Mouse (Mus musculus): Measurements from ENCODE around the gene Klk1b8. TPM values are rescaled to one million over a fixed set of nuclear protein-coding genes. Genes with fewer than 3 reads are reported as not detected.
"Not testable (repeated sequence)": the region's sequence is repeated elsewhere in the genome, so short reads cannot be mapped to it uniquely, and the experiment has no call there.

The Klk1b8 gene
- polyA plus RNA-seq, 1 experiment = not detected

DNA sequence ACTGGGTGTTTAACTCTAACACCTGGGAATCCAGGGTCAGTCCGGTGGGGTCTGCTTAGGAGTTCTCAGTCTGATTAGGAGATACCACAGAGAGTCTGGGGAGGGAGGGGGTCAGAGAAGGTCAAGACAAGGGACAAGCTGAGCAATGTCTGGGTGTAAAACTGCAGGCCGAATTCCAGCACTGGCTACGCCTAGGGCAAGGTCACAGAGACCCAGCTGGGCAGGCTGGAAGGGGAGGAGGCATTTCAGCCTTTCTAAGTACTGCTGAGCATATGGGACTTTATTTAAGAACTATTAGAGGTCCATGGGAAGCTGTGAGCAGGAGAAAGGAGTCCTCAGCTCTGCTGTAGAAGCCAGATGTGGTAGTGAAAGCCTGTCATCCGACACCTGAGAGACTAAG, 18.1 kb upstream of the Klk1b8 start:
- no peak for TF ChIP-seq FLI1 (IDR thresholded peaks at IDR 0.05; ENCODE audit: low read length)
- no peak for TF ChIP-seq GATA1 (IDR thresholded peaks at IDR 0.05; ENCODE audit: borderline replicate concordance, low read length)
- no peak overlapping the region for H3K4me3 ChIP-seq (replicated peaks)
- H3K9me3 ChIP-seq = no peaks in the 10 kb centered on the region
- peaks cover 8% of the 10 kb centered on the region for H3K27me3 ChIP-seq (replicated peaks)
- H3K36me3 ChIP-seq (replicated peaks; ENCODE audit: low read length) = no peaks in the 10 kb centered on the region
- no peaks in the 10 kb centered on the region for H3K4me1 ChIP-seq

DNA sequence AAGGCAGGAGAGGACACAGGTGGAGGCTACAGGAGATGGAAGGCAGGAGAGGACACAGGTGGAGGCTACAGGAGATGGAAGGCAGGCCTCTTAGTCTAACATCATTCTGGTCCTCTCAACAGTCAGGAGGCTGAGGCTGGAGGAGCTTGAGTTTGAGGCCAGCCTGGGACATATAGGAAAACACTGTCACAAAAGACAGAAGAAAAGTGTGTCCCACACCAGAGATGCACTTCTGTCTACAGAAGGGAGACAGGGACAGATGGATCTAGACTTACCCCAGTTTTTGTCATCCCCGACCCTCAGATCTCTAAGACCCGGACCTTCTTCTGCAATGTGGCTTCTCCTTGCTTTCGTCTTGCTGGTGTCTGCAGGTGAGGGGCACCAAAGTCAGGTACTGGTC, 17.0 kb upstream of the Klk1b8 start, which contains the start of gene Klk15:
Gene Klk15, plus strand, starts transcription at position 301 of the 400 bp plus-strand sequence.
- H3K27me3 ChIP-seq (replicated peaks) = peaks cover 5% of the 10 kb centered on the region
- no peak for TF ChIP-seq GATA1 (IDR thresholded peaks at IDR 0.05; ENCODE audit: borderline replicate concordance, low read length)
- no peak for TF ChIP-seq FLI1 (IDR thresholded peaks at IDR 0.05; ENCODE audit: low read length)
- H3K4me3 ChIP-seq (replicated peaks) = no peak within 1 kb of the TSS
- no peaks in the 10 kb centered on the region for H3K36me3 ChIP-seq (replicated peaks; ENCODE audit: low read length)
- H3K9me3 ChIP-seq = no peaks in the 10 kb centered on the region
- no peaks in the 10 kb centered on the region for H3K4me1 ChIP-seq

DNA sequence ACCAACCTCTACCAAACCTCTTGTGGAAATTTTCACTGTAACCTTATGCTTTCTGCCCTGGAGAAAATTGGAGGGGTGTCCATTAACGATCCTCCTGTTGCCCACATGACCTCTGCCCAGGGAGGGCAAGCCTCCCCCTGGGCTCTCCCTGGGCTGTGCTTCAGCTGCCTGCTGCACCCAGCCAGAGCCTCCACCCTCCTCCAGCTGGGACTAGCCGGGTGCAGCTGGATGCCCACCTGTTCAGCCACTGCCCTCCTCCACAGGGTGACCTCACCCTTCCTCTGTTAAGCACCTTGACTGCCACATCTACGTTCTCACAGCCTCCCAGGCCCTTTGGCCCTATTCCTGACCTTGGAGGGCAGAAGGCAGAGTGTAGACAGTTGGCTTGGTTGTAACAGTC, 15.7 kb upstream of the Klk1b8 start:
- H3K4me3 ChIP-seq (replicated peaks) = no peak overlapping the region
- TF ChIP-seq FLI1 (IDR thresholded peaks at IDR 0.05; ENCODE audit: low read length) (no peak), GATA1 (IDR thresholded peaks at IDR 0.05; ENCODE audit: borderline replicate concordance, low read length) (no peak)
- H3K36me3 ChIP-seq (replicated peaks; ENCODE audit: low read length) = no peaks in the 10 kb centered on the region
- no peaks in the 10 kb centered on the region for H3K4me1 ChIP-seq
- peaks cover 5% of the 10 kb centered on the region for H3K27me3 ChIP-seq (replicated peaks)
- no peaks in the 10 kb centered on the region for H3K9me3 ChIP-seq

DNA sequence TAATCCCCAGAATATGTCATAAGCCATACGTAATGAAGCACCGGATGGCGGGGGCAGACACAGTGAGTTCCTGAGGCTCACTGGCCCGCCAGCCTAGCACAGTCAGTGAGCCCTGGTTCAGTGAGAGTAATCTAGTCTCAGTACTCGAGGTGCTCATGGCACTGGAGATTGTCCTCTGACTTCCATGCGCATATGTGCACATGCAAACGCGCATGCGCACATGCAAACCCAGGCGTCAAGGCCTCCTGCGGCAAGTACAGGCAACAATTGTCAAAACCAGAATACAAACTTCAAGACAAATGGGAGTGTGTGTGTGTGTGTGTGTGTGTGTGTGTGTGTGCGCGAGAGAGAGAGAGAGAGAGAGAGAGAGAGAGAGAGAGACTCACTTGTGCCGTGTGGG, 13.9 kb upstream of the Klk1b8 start:
- no peaks in the 10 kb centered on the region for H3K36me3 ChIP-seq (replicated peaks; ENCODE audit: low read length)
- H3K9me3 ChIP-seq = no peaks in the 10 kb centered on the region
- no peak for TF ChIP-seq FLI1 (IDR thresholded peaks at IDR 0.05; ENCODE audit: low read length)
- peaks cover 5% of the 10 kb centered on the region for H3K27me3 ChIP-seq (replicated peaks)
- H3K4me3 ChIP-seq (replicated peaks) = no peak overlapping the region
- H3K4me1 ChIP-seq = no peaks in the 10 kb centered on the region

DNA sequence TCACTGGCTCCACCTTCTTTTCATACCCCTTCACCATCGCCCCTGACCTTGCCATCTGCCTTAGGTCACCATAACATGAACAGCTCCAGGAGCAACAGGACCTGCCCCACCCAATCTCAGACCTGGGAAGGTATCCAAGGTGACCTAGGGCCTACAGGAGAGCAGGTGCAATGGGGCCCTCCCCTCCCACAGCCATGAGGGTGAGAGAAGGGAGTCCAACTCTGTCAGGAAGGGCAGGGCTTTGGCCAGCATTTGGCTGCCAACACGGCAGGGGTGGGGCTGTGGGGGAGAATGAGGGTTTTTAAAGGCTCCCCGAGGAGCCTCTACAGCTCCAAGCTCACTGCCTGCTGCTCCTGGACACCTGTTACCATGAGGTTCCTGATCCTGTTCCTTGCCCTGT, 8.2 kb upstream of the Klk1b8 start:
- not testable (repeated sequence) for H3K4me1 ChIP-seq; H3K9me3 ChIP-seq; H3K27me3 ChIP-seq (replicated peaks); H3K36me3 ChIP-seq (replicated peaks; ENCODE audit: low read length); H3K4me3 ChIP-seq (replicated peaks)

DNA sequence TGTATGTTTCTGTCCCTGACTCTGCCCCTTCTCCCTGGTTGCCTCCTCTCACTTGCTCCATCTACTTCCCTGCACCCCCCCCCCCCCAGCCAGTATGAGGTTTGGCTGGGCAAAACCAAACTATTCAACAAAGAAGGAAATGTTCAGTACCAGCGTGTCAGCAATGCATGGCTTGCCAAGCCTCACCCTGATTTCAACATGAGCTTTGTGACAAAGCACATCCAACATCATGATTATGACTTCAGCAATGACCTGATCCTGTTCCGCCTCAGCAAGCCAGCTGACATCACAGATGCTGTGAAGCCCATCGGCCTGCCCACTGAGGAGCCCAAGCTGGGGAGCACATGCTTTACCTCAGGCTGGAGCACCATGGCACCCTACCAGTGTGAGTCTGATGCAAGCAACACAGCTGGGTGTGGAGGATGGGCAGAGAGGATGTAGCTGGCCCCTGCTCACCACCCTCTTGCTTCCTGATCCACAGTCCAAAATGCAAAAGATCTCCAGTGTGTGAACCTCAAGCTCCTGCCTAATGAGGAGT, 5.7 kb upstream of the Klk1b8 start:
- H3K4me1 ChIP-seq = no peaks in the 10 kb centered on the region; the same call in 1 of the 2 replicates
- TF ChIP-seq FLI1 (IDR thresholded peaks at IDR 0.05; ENCODE audit: low read length) (no peak), GATA1 (IDR thresholded peaks at IDR 0.05; ENCODE audit: borderline replicate concordance, low read length) (no peak)

DNA sequence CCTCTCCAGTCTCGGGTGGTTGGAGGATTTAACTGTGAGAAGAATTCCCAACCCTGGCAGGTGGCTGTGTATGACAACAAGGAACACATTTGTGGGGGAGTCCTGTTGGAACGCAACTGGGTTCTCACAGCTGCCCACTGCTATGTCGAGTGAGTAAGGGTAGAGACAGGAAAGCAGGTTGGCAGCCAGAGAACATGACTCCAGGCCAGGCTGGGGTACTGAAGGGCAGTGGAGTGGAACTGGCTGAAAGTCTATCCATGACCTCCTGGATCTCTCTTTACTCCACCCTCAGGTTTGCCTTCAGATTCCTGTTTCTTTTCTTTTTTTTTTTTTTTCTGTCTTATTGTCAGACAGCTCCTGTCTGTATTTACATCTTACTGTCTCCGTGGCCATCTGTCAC, 2.2 kb downstream of the Klk1b8 start:
- peaks cover 2% of the 10 kb centered on the region for H3K27me3 ChIP-seq (replicated peaks)
- no peaks in the 10 kb centered on the region for H3K4me1 ChIP-seq
- H3K9me3 ChIP-seq = no peaks in the 10 kb centered on the region
- H3K4me3 ChIP-seq (replicated peaks) = no peak overlapping the region
- no peak for TF ChIP-seq FLI1 (IDR thresholded peaks at IDR 0.05; ENCODE audit: low read length)
- TF ChIP-seq GATA1 (IDR thresholded peaks at IDR 0.05; ENCODE audit: borderline replicate concordance, low read length) = no peak
- H3K36me3 ChIP-seq (replicated peaks; ENCODE audit: low read length) = no peaks in the 10 kb centered on the region

More for the DNA sequence above, 5.7 kb upstream of the Klk1b8 start:
- Histone ChIP-seq H3K36me3 (replicated peaks; ENCODE audit: low read length) (no peaks in the 10 kb centered on the region), H3K9me3 (no peaks in the 10 kb centered on the region), H3K27me3 (replicated peaks) (no peaks in the 10 kb centered on the region), H3K4me3 (replicated peaks) (no peak overlapping the region)

DNA sequence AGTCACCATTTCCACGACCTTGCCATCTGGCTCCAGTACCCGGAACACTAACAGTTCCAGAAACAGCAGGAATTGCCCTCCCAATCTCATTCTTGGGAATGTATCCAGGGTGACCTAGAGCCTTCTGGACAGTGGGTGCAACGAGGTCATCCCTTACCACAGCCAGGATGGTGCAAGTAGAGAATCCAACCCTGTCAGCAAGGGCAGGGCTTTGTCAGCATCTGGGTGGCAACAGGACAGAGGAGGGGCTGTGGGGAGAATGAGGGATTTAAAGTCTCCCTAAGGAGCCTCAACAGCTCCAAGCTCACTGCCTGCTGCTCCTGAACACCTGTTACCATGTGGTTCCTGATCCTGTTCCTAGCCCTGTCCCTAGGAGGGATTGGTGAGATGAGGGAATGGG, 16.0 kb downstream of the Klk1b8 start, which contains the start of gene Klk1b1:
Gene Klk1b1, plus strand, starts transcription at position 301 of the 400 bp plus-strand sequence.
- no peaks in the 10 kb centered on the region for H3K4me1 ChIP-seq
- TF ChIP-seq FLI1 (IDR thresholded peaks at IDR 0.05; ENCODE audit: low read length) (no peak), GATA1 (IDR thresholded peaks at IDR 0.05; ENCODE audit: borderline replicate concordance, low read length) (no peak)

DNA sequence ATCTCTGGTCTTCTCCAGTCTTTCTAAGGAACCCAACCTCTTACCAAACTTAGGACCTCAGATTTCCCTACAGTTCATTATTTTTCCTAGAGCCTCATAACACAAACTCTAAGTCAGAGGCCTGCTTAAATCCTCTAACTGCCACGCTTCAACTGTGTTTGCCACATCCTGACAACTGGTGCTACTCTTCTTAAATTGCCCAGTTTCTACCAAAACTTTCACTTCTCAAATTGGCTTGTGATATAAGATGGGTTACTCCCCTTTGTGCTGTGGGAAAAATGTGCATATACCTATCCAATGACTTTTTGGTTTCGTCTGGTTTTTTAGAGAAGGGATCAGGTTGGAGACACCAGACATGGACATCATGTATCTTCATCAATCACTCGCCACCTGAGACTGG, 16.6 kb downstream of the Klk1b8 start:
- Histone ChIP-seq H3K36me3 (replicated peaks; ENCODE audit: low read length) (no peaks in the 10 kb centered on the region), H3K27me3 (replicated peaks) (no peaks in the 10 kb centered on the region), H3K4me1 (no peaks in the 10 kb centered on the region), H3K9me3 (no peaks in the 10 kb centered on the region), H3K4me3 (replicated peaks) (no peak overlapping the region)
- no peak for TF ChIP-seq FLI1 (IDR thresholded peaks at IDR 0.05; ENCODE audit: low read length)
- TF ChIP-seq GATA1 (IDR thresholded peaks at IDR 0.05; ENCODE audit: borderline replicate concordance, low read length) = no peak

More for the DNA sequence above, 16.0 kb downstream of the Klk1b8 start, which contains the start of gene Klk1b1:
- Histone ChIP-seq H3K4me3 (replicated peaks) (no peak within 1 kb of the TSS), H3K9me3 (no peaks in the 10 kb centered on the region), H3K27me3 (replicated peaks) (no peaks in the 10 kb centered on the region), H3K36me3 (replicated peaks; ENCODE audit: low read length) (no peaks in the 10 kb centered on the region)

DNA sequence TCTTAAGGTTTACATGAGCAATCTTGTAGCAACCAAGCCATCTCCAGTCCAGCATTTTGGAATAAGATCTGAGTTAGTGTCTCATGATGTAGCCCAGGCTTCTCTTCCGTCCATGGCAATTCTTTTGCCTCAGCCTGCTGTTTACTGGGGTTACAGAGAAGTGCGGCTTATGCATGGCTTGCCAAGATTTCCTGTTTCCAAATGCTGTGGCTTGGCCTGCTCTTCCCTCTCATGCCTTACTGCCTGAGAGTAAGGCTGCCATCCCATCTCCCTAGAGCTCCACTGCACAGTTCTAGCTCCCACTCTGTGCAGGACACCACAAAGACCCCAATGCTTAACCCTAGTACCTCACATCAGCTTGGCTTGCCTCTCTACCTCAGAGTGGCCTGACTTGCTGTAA, 17.1 kb downstream of the Klk1b8 start:
- no peaks in the 10 kb centered on the region for H3K4me1 ChIP-seq
- TF ChIP-seq GATA1 (IDR thresholded peaks at IDR 0.05; ENCODE audit: borderline replicate concordance, low read length) = no peak
- TF ChIP-seq FLI1 (IDR thresholded peaks at IDR 0.05; ENCODE audit: low read length) = no peak
- no peak overlapping the region for H3K4me3 ChIP-seq (replicated peaks)
- H3K9me3 ChIP-seq = no peaks in the 10 kb centered on the region
- no peaks in the 10 kb centered on the region for H3K27me3 ChIP-seq (replicated peaks)
- H3K36me3 ChIP-seq (replicated peaks; ENCODE audit: low read length) = no peaks in the 10 kb centered on the region

DNA sequence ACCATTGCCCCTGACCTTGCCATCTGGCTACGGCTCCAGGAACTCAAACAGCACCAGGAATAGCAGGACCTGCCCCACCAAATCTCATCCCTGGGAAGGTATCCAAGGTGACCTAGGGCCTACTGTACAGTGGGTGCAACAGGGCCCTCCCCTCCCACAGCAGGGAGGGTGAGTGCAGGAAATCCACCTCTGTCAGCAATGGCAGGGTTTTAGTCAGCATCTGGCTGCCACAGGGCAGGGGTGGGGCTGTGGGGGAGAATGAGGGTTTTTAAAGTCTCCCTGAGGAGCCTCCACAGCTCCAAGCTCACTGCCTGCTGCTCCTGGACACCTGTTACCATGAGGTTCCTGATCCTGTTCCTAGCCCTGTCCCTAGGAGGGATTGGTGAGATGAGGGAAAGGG, 25.3 kb downstream of the Klk1b8 start, which contains the start of gene Klk1b9:
Gene Klk1b9, plus strand, starts transcription at position 301 of the 400 bp plus-strand sequence.
- not testable (repeated sequence) for H3K36me3 ChIP-seq (replicated peaks; ENCODE audit: low read length); H3K9me3 ChIP-seq; H3K27me3 ChIP-seq (replicated peaks); H3K4me3 ChIP-seq (replicated peaks); H3K4me1 ChIP-seq
